Mouse (Mus musculus): ENCODE measurements around the gene Themis3. TPM values are rescaled to one million over a fixed set of nuclear protein-coding genes. Genes with fewer than 3 reads are reported as not detected.

Themis3 gene
- total RNA-seq (2015) = not detected in 2 replicates
- total RNA-seq (2017) = not detected in 2 replicates

DNA sequence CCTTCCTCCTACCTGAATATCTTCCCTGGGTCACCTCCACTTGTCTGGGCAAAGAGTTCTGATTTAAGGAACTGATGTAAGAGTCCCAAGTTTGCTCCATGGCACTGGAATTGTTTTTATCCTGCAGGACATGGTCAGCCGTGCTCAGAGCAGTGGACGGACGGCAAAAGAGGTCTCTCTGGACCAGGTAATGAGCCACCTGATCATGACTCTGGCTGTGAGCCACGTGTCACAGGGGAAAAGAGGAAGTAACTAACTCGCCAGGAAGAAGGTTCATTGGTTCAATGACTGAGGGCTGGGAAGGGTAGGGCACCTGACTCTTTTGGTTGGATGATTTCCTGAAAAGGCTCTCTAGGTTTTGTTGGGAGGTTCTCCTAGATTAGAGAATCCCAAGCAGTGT lies at the start of gene Themis3:
Gene Themis3, minus strand, starts transcription at position 187 of the 400 bp plus-strand sequence.
- 0 out of 2 replicates have a peak, but pooled peaks have one; percentile 20 for ATAC-seq (replicated peaks; ENCODE audit: poor library complexity)

DNA sequence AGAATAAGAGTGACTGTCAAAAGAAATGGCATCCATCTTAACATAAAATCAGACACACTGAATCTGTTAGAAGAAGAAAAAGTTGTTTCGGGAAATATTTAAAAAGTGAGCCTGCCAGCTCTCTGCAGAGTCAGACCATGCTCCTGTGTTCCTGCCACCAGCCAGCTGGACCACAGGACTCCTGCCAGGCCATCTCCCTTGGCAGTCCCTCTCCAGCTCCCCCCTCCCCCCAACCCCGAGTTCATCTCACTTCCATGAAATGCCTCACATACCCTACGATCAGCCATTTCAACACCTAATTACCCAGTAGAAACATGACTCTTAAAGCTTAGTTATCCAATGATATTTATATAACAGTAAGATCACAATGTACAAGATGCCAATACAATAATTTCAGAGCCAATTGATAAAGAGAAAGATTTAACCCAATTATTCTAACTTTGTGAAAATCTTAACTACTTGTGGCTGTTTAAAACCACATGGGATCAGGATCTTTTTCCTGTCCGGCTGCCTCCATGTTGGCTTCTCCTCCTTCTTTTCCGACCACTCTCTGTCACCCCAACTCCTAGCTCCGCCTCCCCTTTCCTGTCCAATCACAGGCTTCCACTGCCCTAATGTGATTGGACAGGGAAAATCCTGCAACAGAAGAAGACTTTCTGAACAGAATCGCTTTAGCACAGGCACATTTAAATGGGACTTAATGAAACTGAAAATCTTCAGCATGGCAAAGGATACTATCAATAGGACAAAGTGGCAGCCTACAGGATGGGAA lies 43.7 kb upstream of the Themis3 start:
- no peak for ATAC-seq (replicated peaks; ENCODE audit: poor library complexity)

DNA sequence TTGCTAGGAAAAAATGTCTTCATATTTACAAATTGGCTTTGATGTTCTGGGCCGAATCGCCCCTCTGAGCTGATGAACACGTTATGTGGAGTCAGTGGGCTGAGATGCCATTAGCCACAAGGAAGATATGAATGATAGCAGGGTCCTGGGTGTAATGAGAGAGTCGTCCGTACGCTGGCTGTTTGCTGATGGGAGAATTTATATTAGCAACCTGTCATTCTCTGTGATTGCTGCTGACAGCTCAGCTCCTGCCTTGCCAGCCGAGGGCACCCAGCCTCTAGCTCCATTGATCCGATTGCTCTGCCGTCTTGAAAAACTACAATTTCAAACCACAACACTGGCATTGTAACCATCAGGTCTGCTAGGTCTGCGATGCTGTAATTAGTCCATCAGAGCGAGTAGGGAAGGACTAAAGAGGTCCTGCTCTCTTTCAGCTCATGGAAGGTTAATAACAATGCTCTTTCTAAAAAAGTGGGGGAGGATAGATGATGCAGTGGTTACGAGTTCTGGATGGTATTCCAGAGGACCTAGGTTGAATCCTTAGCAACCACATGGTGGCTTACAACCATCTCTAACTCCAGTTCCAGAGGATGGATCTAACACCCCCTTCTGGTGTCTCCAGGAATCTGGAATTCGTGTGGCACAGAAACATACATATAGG lies 25.7 kb upstream of the Themis3 start:
- no peak for ATAC-seq (replicated peaks; ENCODE audit: poor library complexity)

DNA sequence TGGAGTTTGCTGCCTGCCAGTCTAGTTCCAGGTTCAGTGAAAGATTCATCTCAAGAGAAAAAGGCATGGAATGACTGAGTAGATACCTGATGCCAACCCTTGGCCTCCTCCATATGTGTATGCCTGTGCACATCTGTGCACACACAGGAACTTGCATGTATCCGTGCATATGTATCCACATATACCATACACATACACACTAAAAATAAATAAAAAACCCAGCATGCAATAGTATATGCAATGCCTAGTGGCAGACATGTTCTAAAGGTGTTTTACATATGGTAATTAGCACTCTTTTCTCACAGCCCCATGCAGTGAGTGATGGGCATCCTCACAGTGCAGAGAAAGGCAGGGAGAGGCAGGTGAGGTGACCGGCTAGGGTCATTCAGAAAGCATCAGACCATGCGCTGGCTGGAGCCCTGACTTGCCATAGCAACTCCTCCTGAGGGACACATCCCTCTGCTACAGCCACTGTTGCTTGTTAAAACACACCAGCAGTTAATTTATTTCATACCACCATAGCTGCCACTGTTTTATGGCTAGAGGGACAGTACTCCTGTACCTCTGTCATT lies 24.9 kb upstream of the Themis3 start:
- no peak for ATAC-seq (replicated peaks; ENCODE audit: poor library complexity)

DNA sequence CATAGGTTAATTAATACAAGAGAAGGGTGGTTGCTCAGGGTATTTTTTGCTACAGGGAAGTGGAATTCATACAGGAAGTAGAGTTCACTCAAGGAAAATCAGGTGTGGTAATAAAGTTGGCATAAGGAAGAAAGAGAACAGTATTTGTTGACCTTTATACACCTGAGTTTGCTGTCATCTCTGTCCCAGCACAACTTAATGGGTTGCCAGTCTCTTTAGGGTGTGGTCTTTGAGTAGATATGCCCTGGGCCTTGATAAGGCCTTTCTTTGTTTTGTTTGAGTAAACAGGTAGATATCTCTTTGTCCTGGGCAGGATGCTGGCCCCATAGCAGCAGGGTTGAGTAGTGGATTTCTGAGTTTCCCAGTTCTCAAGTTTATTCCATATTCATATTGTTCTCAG lies 15.6 kb upstream of the Themis3 start:
- ATAC-seq (replicated peaks; ENCODE audit: poor library complexity) = no peak

DNA sequence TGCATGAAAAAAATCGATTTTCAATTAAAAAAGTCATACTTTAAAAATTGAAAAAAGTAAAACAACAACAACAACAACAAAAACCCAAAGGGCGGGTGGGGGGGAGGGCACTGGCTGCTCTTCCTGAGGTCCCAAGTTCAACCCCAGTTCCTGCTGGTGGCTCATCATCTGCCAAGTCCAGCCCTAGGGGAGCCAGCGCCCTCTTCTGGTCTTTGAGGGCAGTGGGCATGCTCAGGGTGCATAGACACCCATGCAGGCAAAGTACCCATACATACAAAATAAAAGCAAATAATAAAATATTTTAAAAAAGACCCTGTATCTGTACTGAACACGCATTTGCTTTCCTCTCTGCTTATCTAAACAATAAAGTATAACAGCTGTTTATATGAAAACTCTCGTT lies 10.5 kb upstream of the Themis3 start:
- no peak for ATAC-seq (replicated peaks; ENCODE audit: poor library complexity)

DNA sequence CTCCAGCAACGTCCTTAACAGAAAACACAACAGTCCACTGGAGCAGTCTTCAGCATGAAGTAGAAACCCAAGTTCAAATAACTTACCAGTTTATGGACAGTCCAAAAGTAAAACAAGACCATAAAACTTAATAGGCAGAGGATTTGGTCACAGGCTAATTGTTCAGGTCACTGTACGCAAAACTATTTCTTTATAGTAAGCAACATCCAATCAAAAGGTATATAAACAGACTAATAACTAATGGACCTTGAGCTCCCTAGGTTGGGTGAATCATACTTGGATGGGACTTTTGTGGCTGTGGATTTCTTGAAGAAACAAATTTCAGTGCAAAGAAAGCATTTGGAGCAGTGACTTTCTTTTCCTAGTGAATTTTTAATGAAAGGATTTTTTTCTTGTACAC lies 6.8 kb upstream of the Themis3 start:
- no peak for ATAC-seq (replicated peaks; ENCODE audit: poor library complexity)

DNA sequence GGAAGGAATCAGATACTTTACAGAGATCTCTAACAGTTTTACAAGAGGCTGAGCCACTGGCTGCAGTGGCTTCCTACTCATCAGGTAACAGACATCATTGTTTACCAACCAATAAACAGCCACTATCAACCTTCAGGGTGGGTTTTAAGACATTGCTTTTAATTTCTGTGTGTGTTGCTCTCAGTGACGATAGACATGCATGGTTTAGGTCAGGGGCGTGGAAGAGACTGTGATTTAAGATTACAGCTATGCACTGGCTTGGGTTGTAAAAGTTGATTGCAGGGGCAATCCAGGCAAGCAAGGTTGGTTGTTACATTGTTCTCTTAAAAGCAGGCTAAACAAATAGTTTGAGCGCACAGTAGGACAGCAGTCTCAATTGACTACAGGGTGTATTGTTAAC lies 1.4 kb upstream of the Themis3 start:
- ATAC-seq (replicated peaks; ENCODE audit: poor library complexity) = no peak

DNA sequence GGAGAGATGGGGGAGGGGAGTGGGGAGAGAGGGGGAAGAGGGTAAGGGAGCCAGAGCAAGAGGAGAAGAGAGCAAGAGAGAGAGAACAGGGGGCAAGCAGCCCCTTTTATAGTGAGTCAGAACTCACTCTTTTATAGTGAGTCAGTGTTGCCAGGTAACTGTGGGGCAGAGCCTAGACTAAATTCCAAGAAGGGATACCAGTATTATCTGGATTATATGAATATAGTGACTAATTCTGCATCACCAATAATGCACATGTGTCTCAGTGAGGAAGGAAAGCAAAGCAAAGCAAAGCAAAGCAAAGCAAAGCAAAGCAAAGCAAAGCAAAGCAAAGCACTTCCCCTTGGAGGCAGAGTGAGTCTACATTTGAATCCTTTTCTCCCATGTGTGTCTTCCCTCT lies 835 bp upstream of the Themis3 start:
- no peak for ATAC-seq (replicated peaks; ENCODE audit: poor library complexity)

DNA sequence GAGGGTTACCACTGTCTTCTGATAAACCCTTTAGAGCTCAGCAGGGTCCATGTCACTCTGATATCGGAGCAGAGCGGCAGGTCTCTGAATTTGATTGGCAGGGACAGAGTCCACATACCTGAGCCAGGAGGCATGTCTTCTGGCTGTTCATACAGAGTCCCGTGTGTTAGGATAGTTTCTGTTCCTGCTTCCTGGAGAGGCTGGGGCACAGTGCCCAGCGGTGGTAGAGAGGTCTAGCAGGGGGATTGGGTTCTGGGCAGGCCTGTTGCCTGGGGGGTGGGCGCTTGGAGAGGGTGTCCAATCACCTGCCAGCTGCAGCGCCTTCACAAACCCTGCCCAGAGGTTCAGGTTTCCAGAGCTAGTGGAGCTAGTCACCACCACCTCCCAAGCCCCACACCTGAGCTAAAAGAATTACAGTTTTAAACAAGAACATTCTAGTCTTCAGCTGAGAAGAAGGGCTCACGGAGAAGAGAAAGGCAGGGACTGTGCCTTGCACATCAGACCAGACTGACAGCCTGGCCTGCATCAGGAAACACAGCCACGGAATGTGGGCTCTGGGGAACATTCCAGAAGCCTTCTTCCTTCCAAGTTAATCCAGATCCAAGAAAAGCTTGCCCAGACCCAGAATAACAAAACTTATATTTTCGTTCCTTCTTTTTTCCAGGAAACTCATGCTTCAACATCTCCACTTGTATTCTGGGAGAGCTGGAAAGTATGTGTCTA lies 3.9 kb downstream of the Themis3 start:
- ATAC-seq (replicated peaks; ENCODE audit: poor library complexity) = no peak

DNA sequence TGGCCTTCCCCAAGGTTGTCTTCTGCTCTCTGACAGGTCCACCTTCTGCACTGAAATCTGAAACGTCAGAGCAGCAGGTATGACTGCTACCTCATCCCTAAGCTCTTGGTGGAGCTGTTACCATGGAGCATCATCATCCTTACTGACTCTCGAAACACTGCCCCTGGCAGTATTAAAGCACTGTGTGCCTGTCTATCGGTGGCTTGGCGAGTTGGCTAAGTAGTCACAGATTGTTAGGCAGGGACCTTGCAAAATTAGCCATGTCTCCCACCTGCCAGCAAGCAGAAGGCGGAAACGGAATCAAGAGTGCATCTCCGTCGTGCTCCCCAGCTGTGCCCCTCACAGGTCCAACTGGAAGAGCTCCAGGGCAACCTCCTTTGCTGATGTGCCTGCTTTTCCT lies 4.6 kb downstream of the Themis3 start:
- no peak for ATAC-seq (replicated peaks; ENCODE audit: poor library complexity)

DNA sequence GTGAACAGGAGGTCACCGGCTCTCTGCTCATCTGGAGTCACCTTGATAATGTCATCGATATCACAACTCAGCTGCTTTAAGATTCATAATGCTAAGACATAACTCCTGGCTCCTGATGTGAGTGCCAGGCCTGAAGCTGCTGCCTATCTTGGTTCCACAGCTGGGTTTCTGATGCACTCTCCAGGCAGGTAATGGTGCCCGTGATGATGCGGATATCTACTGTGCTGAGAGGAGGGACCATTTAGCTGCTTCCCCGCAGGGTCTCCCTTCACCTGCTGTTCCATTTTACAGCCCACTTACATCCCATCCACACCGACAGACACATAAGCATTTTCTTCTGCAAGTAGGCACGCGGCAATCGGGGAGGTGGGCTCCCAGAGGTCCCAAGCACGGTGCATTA lies 7.7 kb downstream of the Themis3 start:
- ATAC-seq (replicated peaks; ENCODE audit: poor library complexity) = no peak

DNA sequence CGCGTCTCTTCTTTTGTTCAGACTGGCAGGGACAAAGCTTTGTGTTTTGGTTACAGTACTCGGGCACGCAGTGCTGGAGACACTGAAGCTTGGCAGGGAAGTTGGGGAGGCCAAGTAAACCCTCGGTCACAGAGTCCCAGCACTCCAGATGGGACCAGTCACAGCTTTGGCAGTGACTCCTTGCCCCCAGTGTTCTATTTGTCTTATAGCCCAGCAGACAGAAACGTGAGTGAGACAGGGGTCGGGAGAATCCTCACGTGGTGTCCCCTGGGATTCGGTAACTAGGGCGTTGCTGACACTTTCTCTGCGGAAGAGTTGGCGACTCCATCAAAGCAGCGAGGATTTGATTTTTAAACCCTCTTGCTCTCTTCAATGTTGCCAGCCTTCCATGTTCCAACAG lies 8.3 kb downstream of the Themis3 start:
- ATAC-seq (replicated peaks; ENCODE audit: poor library complexity) = no peak

DNA sequence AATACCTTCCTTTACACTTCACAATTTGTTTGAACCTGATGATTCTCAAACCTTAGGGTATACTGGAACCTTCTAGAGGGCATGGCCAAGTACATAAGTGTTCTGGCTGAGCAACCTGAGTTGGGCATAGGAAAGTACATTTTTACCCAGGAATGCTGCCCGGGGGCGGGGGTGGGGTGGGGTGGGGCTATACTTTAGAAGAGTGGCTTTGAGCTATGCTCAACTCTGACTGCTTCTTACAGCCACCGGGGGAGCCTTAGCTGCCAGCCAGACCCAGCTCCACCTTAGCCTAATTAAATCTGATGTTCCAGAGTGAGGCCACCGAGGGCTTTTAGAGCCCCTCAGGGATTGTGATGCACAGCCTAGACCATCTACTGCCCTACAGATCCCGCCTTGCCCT lies 13.4 kb downstream of the Themis3 start:
- no peak for ATAC-seq (replicated peaks; ENCODE audit: poor library complexity)

DNA sequence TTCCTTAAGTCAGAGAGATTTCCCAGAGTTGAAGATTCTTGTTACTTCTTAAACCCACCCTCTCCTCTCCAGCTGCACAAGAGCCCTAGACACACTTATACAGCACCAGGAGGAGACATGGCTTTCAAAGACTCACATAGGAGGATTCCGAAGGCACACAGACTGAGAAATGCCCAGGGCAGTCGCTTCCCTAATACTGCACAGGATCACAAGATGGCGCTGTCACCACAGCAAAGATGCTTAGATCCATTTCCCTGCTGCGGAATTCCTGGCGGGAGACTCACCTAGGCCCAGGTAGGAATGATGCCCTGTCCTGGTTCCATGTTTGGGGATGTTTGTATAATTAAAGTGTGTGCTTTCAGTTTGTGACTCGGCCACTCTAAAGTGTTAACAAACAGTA lies 16.4 kb downstream of the Themis3 start:
- ATAC-seq (replicated peaks; ENCODE audit: poor library complexity) = 0 out of 2 replicates have a peak, but pooled peaks have one; percentile 42

DNA sequence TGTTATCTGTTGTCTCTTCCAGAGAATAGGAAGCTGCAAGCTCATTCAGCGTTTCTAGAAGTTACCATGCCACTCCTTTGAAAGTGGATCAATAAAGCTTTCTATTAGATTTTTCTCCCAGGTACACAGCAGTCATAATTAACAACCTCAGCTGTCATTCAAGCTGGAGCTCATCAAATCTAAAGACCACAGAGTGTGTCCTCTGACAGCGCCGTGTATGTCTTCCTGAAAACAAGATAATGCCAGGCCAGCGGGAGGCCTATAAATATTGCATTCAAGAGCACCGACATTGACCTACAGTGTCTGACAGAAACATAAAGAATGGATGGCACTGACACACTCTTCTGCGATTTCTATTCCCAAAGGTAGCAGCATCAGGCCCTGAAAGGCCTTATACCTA lies 16.9 kb downstream of the Themis3 start:
- no peak for ATAC-seq (replicated peaks; ENCODE audit: poor library complexity)

DNA sequence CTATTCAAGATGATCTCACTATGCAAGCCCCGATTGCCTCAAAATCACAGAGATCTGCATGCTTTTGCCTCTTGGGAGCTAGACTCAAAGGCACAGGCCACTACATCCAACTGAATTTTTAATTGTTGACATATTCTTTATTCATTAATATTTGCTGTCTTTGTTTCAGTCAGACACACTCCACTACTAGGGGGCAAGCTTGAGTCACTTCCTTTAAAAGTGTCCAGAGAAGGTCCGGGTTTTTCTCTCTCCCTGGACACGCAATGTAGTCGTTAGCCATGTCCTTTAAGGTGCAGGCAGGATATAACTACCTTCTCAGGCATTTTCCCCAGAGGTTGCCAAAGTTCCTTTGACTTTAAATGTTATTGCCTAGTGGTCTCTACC lies 21.8 kb downstream of the Themis3 start:
- ATAC-seq (replicated peaks; ENCODE audit: poor library complexity) = no peak

DNA sequence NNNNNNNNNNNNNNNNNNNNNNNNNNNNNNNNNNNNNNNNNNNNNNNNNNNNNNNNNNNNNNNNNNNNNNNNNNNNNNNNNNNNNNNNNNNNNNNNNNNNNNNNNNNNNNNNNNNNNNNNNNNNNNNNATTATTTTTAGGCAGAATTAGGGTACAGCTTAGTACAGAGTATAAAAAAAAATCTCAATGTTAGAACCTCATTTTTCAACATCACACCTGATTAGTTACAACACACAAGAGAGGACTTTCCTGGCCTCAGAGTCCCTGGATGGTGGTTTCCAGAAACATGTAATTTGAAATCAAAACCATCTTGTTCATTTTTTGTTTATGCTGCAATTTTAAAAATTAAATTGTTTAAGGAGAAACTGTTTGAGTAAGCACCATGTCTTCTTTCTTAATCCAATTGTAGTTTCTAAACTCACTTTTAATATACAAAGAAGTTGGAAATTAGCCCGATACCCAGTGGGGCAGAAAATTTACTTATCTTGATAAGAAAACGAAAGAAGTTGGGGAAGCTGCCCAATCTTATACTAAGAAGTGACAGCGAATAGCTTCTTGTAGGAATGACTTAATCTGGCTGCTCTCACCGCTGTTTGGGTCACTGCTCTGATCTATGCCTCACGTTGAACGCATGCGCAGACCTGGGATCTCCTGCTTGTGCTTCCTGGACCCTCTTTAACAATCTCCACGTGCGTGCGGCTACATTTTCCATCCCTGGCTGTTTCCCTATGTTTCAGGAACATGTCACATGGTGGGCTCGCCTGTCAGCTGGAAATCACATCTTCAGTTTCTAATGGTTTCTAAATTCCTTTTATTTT lies 22.4 kb downstream of the Themis3 start:
- ATAC-seq (replicated peaks; ENCODE audit: poor library complexity) = no peak

DNA sequence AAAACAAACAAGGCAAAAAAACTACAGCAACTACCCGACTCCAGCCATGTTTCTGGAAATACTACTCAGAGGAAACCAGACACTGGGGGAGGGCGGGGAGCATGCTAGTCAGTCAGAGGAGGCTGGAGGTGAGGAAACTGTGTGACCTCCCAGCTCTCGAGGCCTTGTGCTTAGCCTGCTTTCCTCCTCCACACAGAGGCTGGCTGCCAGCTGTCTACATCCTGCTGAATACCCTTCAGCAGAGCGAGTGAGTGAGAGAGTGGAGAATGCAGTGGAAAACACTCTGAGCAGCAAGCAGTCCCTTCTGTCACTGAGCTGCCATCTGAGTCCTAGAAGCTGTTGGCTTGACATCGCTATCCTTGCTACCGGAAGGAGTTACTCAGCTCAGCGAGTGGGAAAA lies 30.2 kb downstream of the Themis3 start:
- no peak for ATAC-seq (replicated peaks; ENCODE audit: poor library complexity)

DNA sequence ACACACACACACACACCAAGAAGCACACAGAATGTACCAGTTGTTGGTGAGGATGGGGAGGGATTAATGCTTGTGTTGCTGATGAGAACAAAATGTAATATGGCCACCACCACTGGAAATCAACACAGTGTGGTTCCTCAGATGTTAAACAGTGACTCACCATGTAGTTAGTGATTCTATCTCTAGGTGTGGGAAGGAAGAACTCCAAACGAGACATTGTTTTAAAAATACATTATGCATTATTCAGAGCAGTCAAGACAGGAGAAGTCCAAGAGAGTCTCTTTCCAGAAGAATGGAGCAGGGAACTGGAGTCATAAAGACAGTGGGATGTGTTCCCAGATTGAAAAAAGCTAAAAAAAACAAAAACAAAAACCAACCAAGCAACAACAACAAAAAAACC lies 30.9 kb downstream of the Themis3 start:
- ATAC-seq (replicated peaks; ENCODE audit: poor library complexity) = no peak

DNA sequence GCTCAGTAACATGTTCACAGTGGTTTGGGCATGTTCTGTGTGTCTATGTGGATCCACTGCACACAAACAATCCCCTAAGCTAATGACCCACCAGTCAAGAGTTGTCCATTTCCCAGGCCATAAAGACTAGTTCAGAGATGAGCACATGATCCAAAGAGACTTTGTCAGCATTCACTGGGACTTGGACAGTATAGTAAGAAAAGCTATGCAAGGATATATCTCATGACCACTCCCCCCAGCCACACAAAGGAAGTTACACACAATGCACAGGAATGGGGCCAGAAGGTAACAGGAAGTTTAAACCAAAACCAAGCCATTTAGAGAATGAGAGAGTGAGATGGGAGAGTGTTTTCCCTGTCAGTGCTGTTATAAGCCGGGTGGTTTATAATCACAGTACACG lies 33.0 kb downstream of the Themis3 start:
- ATAC-seq (replicated peaks; ENCODE audit: poor library complexity) = 0 out of 2 replicates have a peak, but pooled peaks have one; percentile 31

Measured in megakaryocyte progenitor cell, adult 5-6 weeks (primary cell).